ENCODE assay signal across 9 mouse cellular contexts in genomic region chr3:35340935-35341800, GRCm38 (mm10).
DNase-seq lines count a peak whose midpoint lies in the region; ATAC-seq lines count a peak whose summit lies in the region.
"Had no signal": no experiment of that assay in that cellular context is flagged by ENCODE, and none has a peak within 500 bp of the region (broad histone marks: within the 10 kb centered on the region; RNA-seq: fewer than 3 reads in every experiment).

No protein-coding gene starts in this region.

- peak overlapping the region; percentile 9; the same call in 1 of the 2 replicates for H3K27ac ChIP-seq in intestine, embryonic 15.5 days
- H3K27ac ChIP-seq in liver, embryonic 11.5 days (ENCODE audit: low read depth, low read length) = no peak overlapping the region

- peak; percentile 11 for DNase-seq in adrenal gland, postnatal 10 days
- no peak for DNase-seq in adrenal gland, adult 18-20 months (ENCODE audit: low spot score in 2 of 2)
- DNase-seq in brain, adult 2 months (ENCODE audit: low read depth, low spot score) = peak; percentile 73
- peak; percentile 9 for DNase-seq in fibroblast of lung, adult 2 months (ENCODE audit: low read depth)
- peak; percentile 46 for DNase-seq in liver, embryonic 11.5 days (ENCODE audit: low spot score)
- peak; percentile 55 to 68 for DNase-seq in right cerebral cortex, adult 2 months (ENCODE audit: low spot score in 2 of 2)

- peak; percentile 85 for ATAC-seq in intestine, embryonic 15.5 days
- ATAC-seq in liver, embryonic 11.5 days (replicated peaks; ENCODE audit: low FRiP score) = no peak
- ATAC-seq in megakaryocyte progenitor cell, adult 5-6 weeks (replicated peaks; ENCODE audit: poor library complexity) = no peak

- peak overlapping the region; percentile 78 for H3K4me2 ChIP-seq in intestine, embryonic 15.5 days (replicated peaks)
- peak overlapping the region; percentile 62 for H3K4me2 ChIP-seq in liver, embryonic 11.5 days

- 7% methylated on average over 22 of the region's 22 CpGs for WGBS in intestine, embryonic 15.5 days
- WGBS in liver, embryonic 11.5 days = 3% methylated on average over 22 of the region's 22 CpGs

- H3K4me1 ChIP-seq in intestine, embryonic 15.5 days (replicated peaks) = peaks cover 11% of the 10 kb centered on the region; the same call in 1 of the 2 replicates
- peaks cover 4% of the 10 kb centered on the region; the same call in 1 of the 2 replicates for H3K4me1 ChIP-seq in liver, embryonic 11.5 days (replicated peaks; ENCODE audit: control insufficient read depth, insufficient read depth, low read length)

- peak overlapping the region; percentile 37 for H3K4me3 ChIP-seq in intestine, embryonic 15.5 days (replicated peaks)
- peak overlapping the region; percentile 38 for H3K4me3 ChIP-seq in liver, embryonic 11.5 days (ENCODE audit: low read depth, low read length)
- H3K4me3 ChIP-seq: erythroblast, embryonic 14.5 days had no signal

- no peaks in the 10 kb centered on the region for H3K27me3 ChIP-seq in intestine, embryonic 15.5 days (replicated peaks)
- H3K27me3 ChIP-seq in liver, embryonic 11.5 days (replicated peaks; ENCODE audit: control insufficient read depth, insufficient read depth, low read length) = 0 out of 2 replicates have a peak, but pooled peaks cover 3% of the 10 kb centered on the region

- H3K9ac ChIP-seq in intestine, embryonic 15.5 days = peak overlapping the region; percentile 45; the same call in 1 of the 2 replicates
- H3K9ac ChIP-seq in liver, embryonic 11.5 days (ENCODE audit: low read depth, low read length) = no peak overlapping the region

- H3K36me3 ChIP-seq in intestine, embryonic 15.5 days = no peaks in the 10 kb centered on the region
- no peaks in the 10 kb centered on the region for H3K36me3 ChIP-seq in liver, embryonic 11.5 days (ENCODE audit: control insufficient read depth, insufficient read depth, low read length)

- no peaks in the 10 kb centered on the region for H3K9me3 ChIP-seq in intestine, embryonic 15.5 days
- no peaks in the 10 kb centered on the region for H3K9me3 ChIP-seq in liver, embryonic 11.5 days (ENCODE audit: control insufficient read depth, low read length)

Comparison
In these comparisons a context has a peak if more than half of its experiments do, and no peak if none do; other contexts are left out.
1. DNase-seq: peak in adrenal gland, postnatal 10 days (single experiment), brain, adult 2 months (single experiment), fibroblast of lung, adult 2 months (single experiment), liver, embryonic 11.5 days (single experiment) and right cerebral cortex, adult 2 months (2 of 2); none in adrenal gland, adult 18-20 months (0 of 2).